Comparison of ENCODE assay signal across 16 mouse cellular contexts in genomic region chr7:107642586-107643275, GRCm38 (mm10). TPM values are rescaled to one million over a fixed set of nuclear protein-coding genes. Genes with fewer than 3 reads are reported as not detected.
DNase-seq lines count a peak whose midpoint lies in the region; ATAC-seq and TF ChIP-seq lines count a peak whose summit lies in the region.
"Had no signal": no experiment of that assay in that cellular context is flagged by ENCODE, and none has a peak within 500 bp of the region (broad histone marks: within the 10 kb centered on the region; RNA-seq: fewer than 3 reads in every experiment).

No protein-coding gene starts in this region.

- H3K4me3 ChIP-seq in hindbrain, embryonic 14.5 days (replicated peaks; ENCODE audit: low read length): no peak overlapping the region
- no peak overlapping the region for H3K4me3 ChIP-seq in hindbrain, embryonic 11.5 days (ENCODE audit: low read depth, low read length)
- H3K4me3 ChIP-seq in neural tube, embryonic 13.5 days: no peak overlapping the region
- H3K4me3 ChIP-seq in forebrain, postnatal 0 days (ENCODE audit: low read depth, low read length): no peak overlapping the region
- no peak overlapping the region for H3K4me3 ChIP-seq in neural tube, embryonic 14.5 days (ENCODE audit: low read depth, low read length)
- H3K4me3 ChIP-seq in thymus, adult 2 months (ENCODE audit: control insufficient read depth, insufficient read depth, low read length): no peak overlapping the region

- no peaks in the 10 kb centered on the region for H3K27me3 ChIP-seq in hindbrain, embryonic 14.5 days (ENCODE audit: control insufficient read depth, insufficient read depth, low read length)
- no peaks in the 10 kb centered on the region for H3K27me3 ChIP-seq in hindbrain, embryonic 11.5 days (ENCODE audit: control insufficient read depth, insufficient read depth, low read length)
- no peaks in the 10 kb centered on the region for H3K27me3 ChIP-seq in neural tube, embryonic 13.5 days
- no peaks in the 10 kb centered on the region for H3K27me3 ChIP-seq in forebrain, postnatal 0 days (ENCODE audit: insufficient read depth, low read length)
- no peaks in the 10 kb centered on the region for H3K27me3 ChIP-seq in neural tube, embryonic 14.5 days (ENCODE audit: control insufficient read depth, insufficient read depth, low read length)
- H3K27me3 ChIP-seq in thymus, adult 2 months (ENCODE audit: control insufficient read depth, insufficient read depth, low read length): no peaks in the 10 kb centered on the region

- no peak for DNase-seq in hindbrain, embryonic 14.5 days (ENCODE audit: low spot score)
- no peak for DNase-seq in hindbrain, embryonic 11.5 days (ENCODE audit: low spot score)
- DNase-seq in neural tube, embryonic 10.5 days (ENCODE audit: extremely low spot score, low spot score): no peak
- DNase-seq in forebrain, postnatal 0 days: peak; percentile 39
- no peak for DNase-seq in urinary bladder, adult 18-20 months (ENCODE audit: low spot score in 2 of 2)
- DNase-seq in thymus, adult 2 months: no peak
- DNase-seq: adrenal gland, postnatal 36 days; cerebellum, adult 9-11 months; kidney, postnatal 36 days; lung, postnatal 36 days had no signal

- no peak overlapping the region for H3K4me2 ChIP-seq in hindbrain, embryonic 14.5 days (replicated peaks)
- H3K4me2 ChIP-seq in hindbrain, embryonic 11.5 days (replicated peaks; ENCODE audit: low read depth, low read length): no peak overlapping the region
- H3K4me2 ChIP-seq in neural tube, embryonic 13.5 days: no peak overlapping the region
- no peak overlapping the region for H3K4me2 ChIP-seq in forebrain, postnatal 0 days (ENCODE audit: low read depth)
- no peak overlapping the region for H3K4me2 ChIP-seq in neural tube, embryonic 14.5 days (ENCODE audit: low read depth, low read length)

- WGBS in hindbrain, embryonic 14.5 days: 70% methylated on average over 7 of the region's 7 CpGs
- WGBS in hindbrain, embryonic 11.5 days: 84% methylated on average over 7 of the region's 7 CpGs
- WGBS in neural tube, embryonic 13.5 days: 81% methylated on average over 7 of the region's 7 CpGs
- WGBS in forebrain, postnatal 0 days: 42% methylated on average over 7 of the region's 7 CpGs
- 73% methylated on average over 7 of the region's 7 CpGs for WGBS in neural tube, embryonic 14.5 days
- WGBS in thymus, adult 2 months: 91% methylated on average over 7 of the region's 7 CpGs

- TF ChIP-seq CTCF in forebrain, postnatal 0 days (IDR thresholded peaks at IDR 0.05; ENCODE audit: low read depth): no peak
- TF ChIP-seq CTCF in thymus, adult 2 months (IDR thresholded peaks at IDR 0.05; ENCODE audit: borderline replicate concordance, control insufficient read depth, extremely low read depth, insufficient read depth, low read length, poor library complexity): no peak

- no peaks in the 10 kb centered on the region for H3K36me3 ChIP-seq in hindbrain, embryonic 14.5 days (replicated peaks; ENCODE audit: control insufficient read depth, insufficient read depth)
- no peaks in the 10 kb centered on the region for H3K36me3 ChIP-seq in hindbrain, embryonic 11.5 days (ENCODE audit: control insufficient read depth, insufficient read depth, low read length)
- H3K36me3 ChIP-seq in neural tube, embryonic 13.5 days: no peaks in the 10 kb centered on the region
- H3K36me3 ChIP-seq in forebrain, postnatal 0 days (ENCODE audit: insufficient read depth): no peaks in the 10 kb centered on the region
- H3K36me3 ChIP-seq in neural tube, embryonic 14.5 days (ENCODE audit: control insufficient read depth, insufficient read depth, low read length): no peaks in the 10 kb centered on the region
- H3K36me3 ChIP-seq in thymus, adult 2 months (ENCODE audit: control insufficient read depth, insufficient read depth, low read length): no peaks in the 10 kb centered on the region

- no peaks in the 10 kb centered on the region for H3K9me3 ChIP-seq in hindbrain, embryonic 14.5 days (ENCODE audit: control insufficient read depth, low read length)
- no peaks in the 10 kb centered on the region for H3K9me3 ChIP-seq in hindbrain, embryonic 11.5 days (ENCODE audit: control insufficient read depth, low read length)
- H3K9me3 ChIP-seq in neural tube, embryonic 13.5 days: no peaks in the 10 kb centered on the region
- no peaks in the 10 kb centered on the region for H3K9me3 ChIP-seq in forebrain, postnatal 0 days (ENCODE audit: low read length)
- H3K9me3 ChIP-seq in neural tube, embryonic 14.5 days (ENCODE audit: control insufficient read depth, low read length): no peaks in the 10 kb centered on the region

- H3K9ac ChIP-seq in hindbrain, embryonic 14.5 days: no peak overlapping the region
- no peak overlapping the region for H3K9ac ChIP-seq in hindbrain, embryonic 11.5 days (ENCODE audit: low read depth, low read length)
- no peak overlapping the region for H3K9ac ChIP-seq in neural tube, embryonic 13.5 days
- no peak overlapping the region for H3K9ac ChIP-seq in forebrain, postnatal 0 days
- H3K9ac ChIP-seq in neural tube, embryonic 14.5 days (replicated peaks; ENCODE audit: low read depth, low read length): no peak overlapping the region

- peak; percentile 56 for ATAC-seq in hindbrain, embryonic 14.5 days (ENCODE audit: low FRiP score)
- ATAC-seq in hindbrain, embryonic 11.5 days (ENCODE audit: low FRiP score): no peak
- ATAC-seq in neural tube, embryonic 13.5 days (ENCODE audit: low read depth): peak; percentile 59; the same call in 1 of the 2 replicates
- peak; percentile 86 for ATAC-seq in forebrain, postnatal 0 days
- ATAC-seq in neural tube, embryonic 14.5 days (ENCODE audit: low read depth): peak; percentile 83

- no peaks in the 10 kb centered on the region for H3K4me1 ChIP-seq in hindbrain, embryonic 14.5 days (replicated peaks; ENCODE audit: control insufficient read depth, insufficient read depth, low read length)
- no peaks in the 10 kb centered on the region for H3K4me1 ChIP-seq in hindbrain, embryonic 11.5 days (replicated peaks; ENCODE audit: control insufficient read depth, insufficient read depth, low read length)
- no peaks in the 10 kb centered on the region for H3K4me1 ChIP-seq in neural tube, embryonic 13.5 days (replicated peaks)
- H3K4me1 ChIP-seq in forebrain, postnatal 0 days (ENCODE audit: insufficient read depth): no peaks in the 10 kb centered on the region
- no peaks in the 10 kb centered on the region for H3K4me1 ChIP-seq in neural tube, embryonic 14.5 days (ENCODE audit: control insufficient read depth, insufficient read depth, low read length)
- no peaks in the 10 kb centered on the region for H3K4me1 ChIP-seq in thymus, adult 2 months (replicated peaks; ENCODE audit: control insufficient read depth, insufficient read depth, low read length)

- H3K27ac ChIP-seq in hindbrain, embryonic 14.5 days: no peak overlapping the region
- no peak overlapping the region for H3K27ac ChIP-seq in hindbrain, embryonic 11.5 days (ENCODE audit: low read depth, low read length)
- no peak overlapping the region for H3K27ac ChIP-seq in neural tube, embryonic 13.5 days (replicated peaks)
- no peak overlapping the region for H3K27ac ChIP-seq in forebrain, postnatal 0 days (ENCODE audit: low read depth, low read length)
- no peak overlapping the region for H3K27ac ChIP-seq in neural tube, embryonic 14.5 days (ENCODE audit: low read depth, low read length)
- no peak overlapping the region for H3K27ac ChIP-seq in thymus, adult 2 months (ENCODE audit: control insufficient read depth, insufficient read depth, low read length)

- no peak for TF ChIP-seq POLR2A in thymus, adult 2 months (IDR thresholded peaks at IDR 0.05; ENCODE audit: control insufficient read depth, extremely low read depth, insufficient read depth, low read length, poor library complexity)

RNA-seq across cellular contexts. Expression of gene 5330417H12Rik, which starts 17.8 kb away (rescaled TPM):
- polyA plus RNA-seq in hindbrain, embryonic 14.5 days (2014; fragmentation: Nextera tagmentation; extraction: Ambion mirVana): not detected in 2 replicates
- polyA plus RNA-seq in hindbrain, embryonic 11.5 days (2014; fragmentation: Nextera tagmentation; extraction: Ambion mirVana): not detected in 2 replicates
- polyA plus RNA-seq in neural tube, embryonic 13.5 days (2015; fragmentation: Nextera tagmentation; extraction: Ambion mirVana): not detected in 2 replicates
- not detected in 2 replicates for total RNA-seq in forebrain, postnatal 0 days (2014; rRNA removed)
- not detected in 2 replicates for polyA plus RNA-seq in forebrain, postnatal 0 days (2015; fragmentation: Nextera tagmentation; extraction: Ambion mirVana)
- polyA plus RNA-seq in neural tube, embryonic 14.5 days (2014; fragmentation: Nextera tagmentation; extraction: Ambion mirVana): not detected in 2 replicates
- not detected in 2 replicates for polyA plus RNA-seq in thymus, adult 2 months (2012; rRNA removed)
- total RNA-seq: adrenal gland, postnatal 36 days; granulocyte monocyte progenitor cell, adult 5-6 weeks; hematopoietic stem cell, adult 5-6 weeks; left cerebral cortex, postnatal 36 days had no signal
- polyA plus RNA-seq: neural tube, embryonic 11.5 days had no signal

RNA-seq across cellular contexts. Expression of gene Ppfibp2, which starts 47.7 kb away (rescaled TPM):
- polyA plus RNA-seq in hindbrain, embryonic 14.5 days (2014; fragmentation: Nextera tagmentation; extraction: Ambion mirVana): 3.1 and 3.9 TPM in 2 replicates
- polyA plus RNA-seq in hindbrain, embryonic 11.5 days (2014; fragmentation: Nextera tagmentation; extraction: Ambion mirVana): 5.0 and 5.1 TPM in 2 replicates
- polyA plus RNA-seq in neural tube, embryonic 13.5 days (2015; fragmentation: Nextera tagmentation; extraction: Ambion mirVana): 1.7 and 2.4 TPM in 2 replicates
- total RNA-seq in forebrain, postnatal 0 days (2014; rRNA removed): 2.8 and 3.1 TPM in 2 replicates
- 1.2 TPM in 2 replicates for polyA plus RNA-seq in forebrain, postnatal 0 days (2015; fragmentation: Nextera tagmentation; extraction: Ambion mirVana)
- 2.0 and 2.3 TPM in 2 replicates for polyA plus RNA-seq in neural tube, embryonic 14.5 days (2014; fragmentation: Nextera tagmentation; extraction: Ambion mirVana)
- 3.9 and 5.6 TPM in 2 replicates for polyA plus RNA-seq in thymus, adult 2 months (2012; rRNA removed)
